Mouse (Mus musculus) fibroblast of lung, adult 2 months (primary cell): ENCODE data around the gene Vmn1r176.
"Not testable (repeated sequence)": the region's sequence is repeated elsewhere in the genome, so short reads cannot be mapped to it uniquely, and the experiment has no call there.

Experiments
- DNase-seq: peaks from one replicate; pipeline ENCODE4 v3.0.0-alpha.2; 2011; ENCODE audit warnings: low read depth

The Vmn1r176 gene

GRCm38 (mm10) chr7:23837272-23837671 is at the start of gene Vmn1r176:
Vmn1r176 (minus strand) TSS chr7:23837372.
- not testable (repeated sequence) for DNase-seq

GRCm38 (mm10) chr7:23876918-23877317 is 39.7 kb upstream of the Vmn1r176 start:
- DNase-seq, result not testable (repeated sequence)

DNA sequence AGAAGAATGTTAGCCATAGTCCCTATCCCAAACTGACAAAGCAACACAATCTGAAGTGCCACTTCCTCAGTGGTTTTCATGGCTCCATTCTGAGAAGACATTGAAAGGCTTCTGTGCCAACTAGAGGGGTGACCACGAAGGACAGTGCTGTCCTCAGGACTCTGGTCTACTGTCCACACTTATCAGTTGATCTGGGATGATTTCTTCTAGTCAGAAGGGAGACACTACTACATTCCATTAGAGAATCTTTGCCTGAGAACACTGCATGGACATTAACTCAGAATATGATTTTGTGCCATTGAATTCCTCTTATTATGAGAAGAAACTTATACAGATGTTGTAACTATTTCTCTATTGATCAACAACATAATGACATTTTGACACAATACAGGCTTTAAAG is 29.2 kb upstream of the Vmn1r176 start, which contains the start of gene Vmn1r177:
Vmn1r177 (minus strand) TSS at position 101 of the 400 bp plus-strand sequence.
- not testable (repeated sequence) for DNase-seq

DNA sequence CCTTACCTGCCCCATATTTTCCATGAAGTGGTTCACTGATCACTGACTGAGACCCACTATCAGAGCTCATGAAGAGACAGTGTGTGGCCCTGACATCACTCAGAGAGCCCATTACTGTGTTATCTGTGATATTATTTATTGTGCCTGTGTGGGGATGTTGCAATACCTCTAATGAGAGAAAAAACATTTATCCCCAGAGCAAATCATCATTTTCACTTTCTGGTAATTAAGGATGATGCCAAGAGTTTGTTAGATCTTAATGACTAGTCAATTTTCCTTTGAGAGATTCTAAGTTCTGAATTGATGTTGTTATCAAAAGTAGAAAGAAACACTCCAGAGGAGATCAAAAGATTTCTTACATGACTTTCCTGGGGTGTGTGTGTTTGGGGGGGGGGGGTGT is 26.6 kb downstream of the Vmn1r176 start, which contains the start of gene Vmn1r175:
Vmn1r175 (minus strand) TSS at position 101 of the 400 bp plus-strand sequence.
- DNase-seq, result not testable (repeated sequence)

DNA sequence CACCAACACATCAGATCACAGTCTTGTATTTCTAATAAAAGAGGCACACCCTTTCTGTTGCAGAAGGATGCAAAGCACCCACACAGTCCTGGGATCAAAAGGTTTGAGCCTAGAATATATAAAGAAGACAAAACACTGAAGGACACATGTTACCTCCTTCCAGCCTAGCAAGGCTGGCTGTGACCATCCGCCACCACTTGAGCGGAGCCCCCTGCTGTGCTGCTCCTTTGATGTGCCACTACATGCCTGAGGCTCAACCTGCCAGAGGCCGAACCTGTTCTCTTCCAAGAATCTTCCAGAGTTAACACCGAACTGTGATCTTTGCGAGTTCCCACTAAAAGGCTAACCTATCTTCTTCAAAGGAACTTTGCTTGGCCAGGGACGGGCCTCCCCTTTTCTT is 52.6 kb downstream of the Vmn1r176 start:
- DNase-seq, result no peak
